Mouse (Mus musculus): ENCODE measurements around the gene Btf3l4. TPM values are rescaled to one million over a fixed set of nuclear protein-coding genes. Genes with fewer than 3 reads are reported as not detected.
A peak's percentile ranks its signal among the peaks of the same experiment; 100 is the strongest.

Gene Btf3l4
- polyA plus RNA-seq, 1 experiment from 2014 or later: 249 TPM

DNA sequence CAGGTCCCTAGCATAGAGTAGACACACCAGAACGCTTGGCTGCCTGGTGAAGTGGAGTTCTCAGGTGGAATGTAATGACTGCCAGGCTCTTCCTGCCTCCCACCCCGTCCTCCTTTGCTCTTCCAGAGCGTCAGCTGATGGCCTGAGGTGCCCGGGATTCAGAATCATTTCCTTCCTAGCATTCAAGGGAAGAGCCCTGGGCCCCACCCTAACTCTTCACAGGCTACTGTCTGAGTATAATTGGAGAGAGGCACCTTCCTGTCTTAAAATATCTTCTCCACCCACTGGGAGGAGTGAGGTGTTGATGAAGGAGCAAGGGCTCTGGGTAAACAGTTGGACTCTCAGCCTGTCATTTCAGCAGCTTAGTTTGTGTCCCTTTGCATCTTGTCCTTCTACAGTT, 36.7 kb downstream of the Btf3l4 start:
- Histone ChIP-seq H3K27ac (ENCODE audit: low read depth, low read length) (no peak overlapping the region), H3K9me3 (ENCODE audit: control insufficient read depth, low read length) (no peaks in the 10 kb centered on the region), H3K4me2 (ENCODE audit: low read depth, low read length, severe bottlenecking) (no peak overlapping the region), H3K36me3 (ENCODE audit: control insufficient read depth, insufficient read depth, low read length) (no peaks in the 10 kb centered on the region), H3K4me1 (replicated peaks; ENCODE audit: control insufficient read depth, insufficient read depth, low read length) (0 out of 2 replicates have a peak, but pooled peaks cover 3% of the 10 kb centered on the region), H3K9ac (ENCODE audit: low read length) (no peak overlapping the region), H3K4me3 (ENCODE audit: low read depth, low read length) (no peak overlapping the region), H3K27me3 (ENCODE audit: control insufficient read depth, insufficient read depth, low read length) (no peaks in the 10 kb centered on the region)
- no peak for DNase-seq (ENCODE audit: low spot score)
- no peak for ATAC-seq (replicated peaks; ENCODE audit: low FRiP score)
- WGBS: 77% methylated on average over 4 of the region's 4 CpGs

DNA sequence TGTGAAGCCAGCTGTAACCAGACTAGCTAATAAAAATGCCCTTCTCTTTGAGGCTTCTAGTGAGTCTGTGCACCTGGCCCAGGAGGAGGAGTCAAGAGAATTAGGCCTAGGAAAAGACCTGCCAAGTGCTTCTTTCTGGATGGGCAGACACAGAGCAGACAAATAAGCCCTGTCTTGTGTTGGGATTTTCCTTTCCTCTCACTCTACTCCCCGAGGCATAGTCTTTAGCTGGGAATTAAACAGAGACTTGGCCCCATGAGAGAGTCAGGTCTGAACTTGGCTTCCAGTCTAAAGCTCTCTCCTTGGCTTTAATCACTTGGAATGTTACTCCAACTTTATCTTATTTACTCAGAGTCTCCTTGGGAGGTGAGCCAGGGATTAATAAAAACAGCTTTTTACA, 39.5 kb downstream of the Btf3l4 start:
- ATAC-seq (replicated peaks; ENCODE audit: low FRiP score) (no peak), DNase-seq (ENCODE audit: low spot score) (no peak)
- Histone ChIP-seq H3K4me1 (replicated peaks; ENCODE audit: control insufficient read depth, insufficient read depth, low read length) (0 out of 2 replicates have a peak, but pooled peaks cover 3% of the 10 kb centered on the region), H3K4me2 (ENCODE audit: low read depth, low read length, severe bottlenecking) (no peak overlapping the region), H3K9ac (ENCODE audit: low read length) (no peak overlapping the region), H3K27ac (ENCODE audit: low read depth, low read length) (no peak overlapping the region), H3K4me3 (ENCODE audit: low read depth, low read length) (no peak overlapping the region), H3K9me3 (ENCODE audit: control insufficient read depth, low read length) (no peaks in the 10 kb centered on the region), H3K36me3 (ENCODE audit: control insufficient read depth, insufficient read depth, low read length) (no peaks in the 10 kb centered on the region), H3K27me3 (ENCODE audit: control insufficient read depth, insufficient read depth, low read length) (no peaks in the 10 kb centered on the region)
- WGBS: 58% methylated on average over 1 of the region's 1 CpGs

DNA sequence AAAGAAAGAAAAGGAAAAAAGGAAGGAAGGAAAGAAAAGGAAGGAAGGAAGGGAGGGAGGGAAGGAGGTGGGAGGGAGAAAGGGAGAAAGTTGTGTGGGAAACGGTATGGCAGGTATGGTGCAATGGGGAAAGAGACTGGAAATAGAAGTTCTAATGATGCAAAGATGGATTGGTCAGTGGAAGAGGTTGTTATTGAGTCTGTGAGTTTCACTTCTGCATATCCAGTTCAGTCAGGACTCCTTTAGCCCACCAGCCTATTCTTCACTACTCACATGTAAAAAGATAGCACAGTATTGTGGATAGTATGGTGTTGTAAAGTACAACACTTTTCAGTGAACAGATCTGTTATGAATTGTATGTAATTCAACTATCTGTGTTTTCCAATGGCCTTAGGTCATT, 42.9 kb downstream of the Btf3l4 start:
- H3K4me3 ChIP-seq (ENCODE audit: low read depth, low read length): no peak overlapping the region
- no peak for DNase-seq (ENCODE audit: low spot score)
- no peak overlapping the region for H3K27ac ChIP-seq (ENCODE audit: low read depth, low read length)
- no peaks in the 10 kb centered on the region for H3K27me3 ChIP-seq (ENCODE audit: control insufficient read depth, insufficient read depth, low read length)
- H3K9me3 ChIP-seq (ENCODE audit: control insufficient read depth, low read length): no peaks in the 10 kb centered on the region
- WGBS: 81% methylated on average over 1 of the region's 1 CpGs
- no peaks in the 10 kb centered on the region for H3K4me1 ChIP-seq (replicated peaks; ENCODE audit: control insufficient read depth, insufficient read depth, low read length)
- no peak overlapping the region for H3K4me2 ChIP-seq (ENCODE audit: low read depth, low read length, severe bottlenecking)
- no peak for ATAC-seq (replicated peaks; ENCODE audit: low FRiP score)
- H3K36me3 ChIP-seq (ENCODE audit: control insufficient read depth, insufficient read depth, low read length): no peaks in the 10 kb centered on the region
- no peak overlapping the region for H3K9ac ChIP-seq (ENCODE audit: low read length)

DNA sequence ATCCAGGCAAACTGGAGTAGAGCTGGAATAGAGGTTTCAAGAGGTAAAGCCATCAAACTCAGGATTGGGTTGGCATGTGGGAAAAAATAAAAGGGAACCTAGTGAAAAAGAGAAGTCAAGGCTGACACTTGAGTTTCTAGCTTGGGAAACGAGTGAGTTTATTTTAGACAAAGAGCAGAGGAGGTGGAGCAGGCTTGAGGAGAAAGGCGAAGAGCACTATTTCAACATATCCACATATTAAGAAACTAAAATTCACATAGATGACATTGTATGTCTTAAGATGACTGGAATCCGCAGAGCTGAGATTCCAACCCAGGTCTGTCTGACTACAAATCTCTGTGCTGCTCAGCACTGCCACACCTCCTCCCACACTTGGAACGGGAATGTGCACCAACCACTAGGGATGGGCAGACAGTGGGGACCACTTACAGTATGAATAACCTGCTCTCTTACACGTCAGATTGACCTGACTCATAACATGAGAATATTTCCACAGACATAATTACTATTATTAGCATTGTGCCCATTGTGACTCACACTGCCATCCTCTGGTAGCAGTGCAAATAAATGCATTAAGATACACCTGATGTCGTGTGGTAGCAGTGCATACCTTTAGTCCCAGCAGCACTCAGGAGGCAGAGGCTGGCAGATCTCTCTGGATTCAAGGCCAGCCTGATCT, 44.0 kb downstream of the Btf3l4 start:
- Histone ChIP-seq H3K27ac (ENCODE audit: low read depth, low read length) (no peak overlapping the region), H3K36me3 (ENCODE audit: control insufficient read depth, insufficient read depth, low read length) (no peaks in the 10 kb centered on the region), H3K4me2 (ENCODE audit: low read depth, low read length, severe bottlenecking) (no peak overlapping the region), H3K4me1 (replicated peaks; ENCODE audit: control insufficient read depth, insufficient read depth, low read length) (no peaks in the 10 kb centered on the region), H3K9me3 (ENCODE audit: control insufficient read depth, low read length) (no peaks in the 10 kb centered on the region), H3K27me3 (ENCODE audit: control insufficient read depth, insufficient read depth, low read length) (no peaks in the 10 kb centered on the region), H3K9ac (ENCODE audit: low read length) (no peak overlapping the region), H3K4me3 (ENCODE audit: low read depth, low read length) (no peak overlapping the region)
- 81% methylated on average over 6 of the region's 6 CpGs for WGBS
- DNase-seq (ENCODE audit: low spot score) (no peak), ATAC-seq (replicated peaks; ENCODE audit: low FRiP score) (no peak)

DNA sequence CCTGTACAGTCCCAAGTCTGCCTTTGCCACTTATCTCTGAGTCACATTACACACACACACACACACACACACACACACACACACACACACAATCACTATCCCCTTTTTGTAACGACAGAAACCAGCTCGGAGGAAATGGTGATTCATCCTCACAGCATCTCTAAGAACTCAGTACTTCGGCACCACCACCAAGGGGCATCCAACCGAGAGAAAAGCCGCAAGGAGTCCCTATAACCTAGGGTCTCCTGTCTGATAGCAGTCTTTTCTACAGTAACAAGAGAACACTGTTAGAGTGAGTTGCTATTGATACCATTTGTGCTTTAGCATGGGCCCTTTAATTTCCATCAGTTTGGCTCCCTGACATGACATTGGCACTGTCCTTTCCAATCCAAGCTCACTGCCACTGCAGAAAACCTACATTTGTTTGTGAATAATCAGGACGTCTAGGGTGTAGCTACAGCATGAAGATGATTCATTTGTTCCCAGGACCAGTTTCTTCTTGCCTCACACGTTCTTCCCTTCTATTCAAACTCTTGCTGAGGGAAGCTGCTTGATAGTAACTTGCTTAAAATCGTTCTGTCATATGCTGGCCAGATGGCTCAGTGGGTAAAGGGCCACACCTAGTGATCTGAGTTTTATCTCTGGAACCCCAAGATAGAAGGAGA, 50.9 kb downstream of the Btf3l4 start:
- no peak overlapping the region for H3K4me2 ChIP-seq (ENCODE audit: low read depth, low read length, severe bottlenecking)
- H3K4me3 ChIP-seq (ENCODE audit: low read depth, low read length): no peak overlapping the region
- no peaks in the 10 kb centered on the region for H3K9me3 ChIP-seq (ENCODE audit: control insufficient read depth, low read length)
- H3K4me1 ChIP-seq (replicated peaks; ENCODE audit: control insufficient read depth, insufficient read depth, low read length): peaks cover 5% of the 10 kb centered on the region; the same call in 1 of the 2 replicates
- H3K36me3 ChIP-seq (ENCODE audit: control insufficient read depth, insufficient read depth, low read length): no peaks in the 10 kb centered on the region
- WGBS: 43% methylated on average over 8 of the region's 8 CpGs
- no peak overlapping the region for H3K27ac ChIP-seq (ENCODE audit: low read depth, low read length)
- ATAC-seq (replicated peaks; ENCODE audit: low FRiP score): no peak
- DNase-seq (ENCODE audit: low spot score): no peak
- H3K27me3 ChIP-seq (ENCODE audit: control insufficient read depth, insufficient read depth, low read length): no peaks in the 10 kb centered on the region
- H3K9ac ChIP-seq (ENCODE audit: low read length): no peak overlapping the region

DNA sequence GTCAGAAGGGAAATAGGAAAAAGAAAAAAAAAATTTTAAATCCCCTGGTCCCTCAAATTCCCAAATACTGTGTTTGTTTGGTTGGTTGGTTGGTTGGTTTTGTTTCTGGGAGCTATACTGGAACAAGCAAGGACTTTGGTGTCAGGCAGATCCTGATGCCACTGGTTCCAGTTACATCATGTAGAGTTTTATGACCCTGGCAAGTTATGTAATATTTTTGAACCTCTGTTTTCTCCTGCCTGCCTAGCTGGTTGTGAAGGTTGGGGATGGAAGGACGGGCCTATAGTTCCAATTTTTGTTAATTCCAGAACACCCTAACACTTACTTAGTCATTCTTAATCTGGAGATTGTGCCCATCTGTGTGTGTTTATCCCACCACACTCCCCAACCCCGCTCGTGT, 51.8 kb downstream of the Btf3l4 start:
- Histone ChIP-seq H3K9ac (ENCODE audit: low read length) (no peak overlapping the region), H3K4me3 (ENCODE audit: low read depth, low read length) (no peak overlapping the region), H3K4me2 (ENCODE audit: low read depth, low read length, severe bottlenecking) (peak overlapping the region; percentile 69; the same call in 1 of the 2 replicates), H3K9me3 (ENCODE audit: control insufficient read depth, low read length) (no peaks in the 10 kb centered on the region), H3K4me1 (replicated peaks; ENCODE audit: control insufficient read depth, insufficient read depth, low read length) (peaks cover 5% of the 10 kb centered on the region; the same call in 1 of the 2 replicates), H3K27ac (ENCODE audit: low read depth, low read length) (peak overlapping the region; percentile 25; the same call in 1 of the 2 replicates), H3K36me3 (ENCODE audit: control insufficient read depth, insufficient read depth, low read length) (no peaks in the 10 kb centered on the region), H3K27me3 (ENCODE audit: control insufficient read depth, insufficient read depth, low read length) (no peaks in the 10 kb centered on the region)
- no peak for DNase-seq (ENCODE audit: low spot score)
- no peak for ATAC-seq (replicated peaks; ENCODE audit: low FRiP score)
- 52% methylated on average over 3 of the region's 3 CpGs for WGBS

DNA sequence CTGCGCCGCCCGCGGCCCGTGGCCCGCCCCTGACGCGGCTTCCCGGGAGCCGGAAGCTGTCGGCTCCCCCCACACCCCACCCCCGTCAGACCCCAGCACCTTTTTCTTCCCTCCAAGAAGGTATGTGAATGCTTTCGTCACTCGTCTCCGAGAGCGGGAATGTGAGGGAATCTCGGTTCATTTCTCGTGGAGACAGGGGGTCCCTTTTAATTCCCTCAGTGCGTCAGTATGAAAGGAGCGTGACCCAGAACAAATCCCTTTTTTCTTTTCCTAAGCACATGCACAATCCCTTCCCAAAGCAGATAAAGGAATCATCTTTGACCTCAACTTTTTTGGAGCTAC, 52.6 kb downstream of the Btf3l4 start:
- Histone ChIP-seq H3K9ac (ENCODE audit: low read length) (peak overlapping the region; percentile 99), H3K27ac (ENCODE audit: low read depth, low read length) (peak overlapping the region; percentile 95), H3K36me3 (ENCODE audit: control insufficient read depth, insufficient read depth, low read length) (no peaks in the 10 kb centered on the region), H3K9me3 (ENCODE audit: control insufficient read depth, low read length) (no peaks in the 10 kb centered on the region), H3K4me1 (replicated peaks; ENCODE audit: control insufficient read depth, insufficient read depth, low read length) (peaks cover 5% of the 10 kb centered on the region; the same call in 1 of the 2 replicates), H3K27me3 (ENCODE audit: control insufficient read depth, insufficient read depth, low read length) (no peaks in the 10 kb centered on the region), H3K4me3 (ENCODE audit: low read depth, low read length) (peak overlapping the region; percentile 91), H3K4me2 (ENCODE audit: low read depth, low read length, severe bottlenecking) (peak overlapping the region; percentile 69)
- WGBS: 0% methylated on average over 17 of the region's 20 CpGs
- DNase-seq (ENCODE audit: low spot score) (no peak), ATAC-seq (replicated peaks; ENCODE audit: low FRiP score) (no peak)

DNA sequence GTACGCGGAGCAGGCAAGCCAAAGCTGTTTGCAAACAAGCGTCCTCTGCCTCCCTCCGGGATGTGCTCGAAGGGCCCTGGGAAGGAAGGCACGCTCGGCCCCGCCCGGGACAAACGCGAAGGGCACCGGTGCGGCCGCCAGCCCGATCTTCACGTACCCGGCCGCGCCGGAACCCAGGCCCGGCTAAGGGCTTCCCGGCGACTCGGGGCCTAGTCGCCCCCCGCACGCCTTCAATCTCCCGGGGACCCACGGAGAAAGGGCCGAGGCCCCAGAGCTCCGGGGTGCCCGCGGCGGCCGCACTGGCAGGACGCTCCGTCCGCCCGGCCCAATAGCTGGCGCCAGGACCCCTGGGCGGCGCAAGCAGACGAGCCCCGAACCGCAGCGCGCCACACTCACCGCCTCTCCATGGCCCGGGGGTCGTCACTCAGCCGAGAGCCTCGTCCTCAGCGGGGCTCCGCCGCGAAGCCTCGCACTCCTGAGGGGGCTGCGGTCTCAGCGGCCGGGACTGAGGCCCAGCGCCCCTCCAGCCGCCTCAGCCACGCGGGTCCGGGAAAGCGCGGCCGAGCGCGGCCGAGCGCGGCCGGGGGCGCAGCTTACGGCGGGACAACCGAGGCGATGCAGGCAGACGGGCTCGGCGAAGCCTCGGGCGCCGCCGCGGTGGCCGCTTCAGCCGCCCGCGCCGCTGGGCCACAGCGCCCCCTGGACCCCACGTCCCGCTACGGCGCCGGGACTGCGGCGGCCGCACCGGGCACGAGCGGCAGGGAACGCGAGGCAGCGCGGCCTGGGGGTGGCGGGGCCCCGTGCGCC, 53.2 kb downstream of the Btf3l4 start, which contains the start of gene Zfyve9:
Gene Zfyve9, minus strand, starts transcription at position 742 of the 807 bp plus-strand sequence.
- peak within 1 kb of the TSS; percentile 91 for H3K4me3 ChIP-seq (ENCODE audit: low read depth, low read length)
- peak within 1 kb of the TSS; percentile 69 for H3K4me2 ChIP-seq (ENCODE audit: low read depth, low read length, severe bottlenecking)
- H3K9ac ChIP-seq (ENCODE audit: low read length): peak within 1 kb of the TSS; percentile 99
- ATAC-seq (replicated peaks; ENCODE audit: low FRiP score) (peak; percentile 93), DNase-seq (ENCODE audit: low spot score) (peak; percentile 90)
- H3K9me3 ChIP-seq (ENCODE audit: control insufficient read depth, low read length): no peaks in the 10 kb centered on the region
- H3K4me1 ChIP-seq (replicated peaks; ENCODE audit: control insufficient read depth, insufficient read depth, low read length): peaks cover 5% of the 10 kb centered on the region; the same call in 1 of the 2 replicates
- H3K36me3 ChIP-seq (ENCODE audit: control insufficient read depth, insufficient read depth, low read length): no peaks in the 10 kb centered on the region
- H3K27me3 ChIP-seq (ENCODE audit: control insufficient read depth, insufficient read depth, low read length): no peaks in the 10 kb centered on the region
- H3K27ac ChIP-seq (ENCODE audit: low read depth, low read length): peak within 1 kb of the TSS; percentile 95
- WGBS: under 1% methylated on average over 88 of the region's 111 CpGs

All from forebrain, embryonic 11.5 days (tissue).